Comparison of ENCODE assay signal across 9 mouse cellular contexts in genomic region chr13:8644805-8645679, GRCm38 (mm10).
DNase-seq lines count a peak whose midpoint lies in the region; ATAC-seq lines count a peak whose summit lies in the region.
"Had no signal": no experiment of that assay in that cellular context is flagged by ENCODE, and none has a peak within 500 bp of the region (broad histone marks: within the 10 kb centered on the region; RNA-seq: fewer than 3 reads in every experiment).

No protein-coding gene starts in this region.

- WGBS in stomach, embryonic 16.5 days: 68% methylated on average over 9 of the region's 9 CpGs

- H3K4me2 ChIP-seq in stomach, embryonic 16.5 days (ENCODE audit: low read depth, low read length): no peak overlapping the region

- no peak overlapping the region for H3K9ac ChIP-seq in stomach, embryonic 16.5 days (ENCODE audit: low read length)

- no peaks in the 10 kb centered on the region for H3K9me3 ChIP-seq in stomach, embryonic 16.5 days (replicated peaks; ENCODE audit: control insufficient read depth, low read length)

- H3K27me3 ChIP-seq in stomach, embryonic 16.5 days (ENCODE audit: control insufficient read depth, insufficient read depth, low read length): no peaks in the 10 kb centered on the region

- ATAC-seq in stomach, embryonic 16.5 days (ENCODE audit: insufficient read depth, low FRiP score): 0 out of 2 replicates have a peak, but pooled peaks have one; percentile 17

- no peaks in the 10 kb centered on the region for H3K36me3 ChIP-seq in stomach, embryonic 16.5 days (ENCODE audit: control insufficient read depth, insufficient read depth, low read length)

- H3K27ac ChIP-seq in stomach, embryonic 16.5 days (ENCODE audit: low read length): no peak overlapping the region

- H3K4me1 ChIP-seq in stomach, embryonic 16.5 days (ENCODE audit: control insufficient read depth, insufficient read depth, low read length): no peaks in the 10 kb centered on the region

- H3K4me3 ChIP-seq in stomach, embryonic 16.5 days (replicated peaks; ENCODE audit: low read length): no peak overlapping the region

- DNase-seq in lung, adult 18-20 months: peak; percentile 15 to 43
- no peak for DNase-seq in lung, postnatal 4 days
- DNase-seq in adrenal gland, postnatal 36 days: peak; percentile 16 to 18
- DNase-seq in liver: peak; percentile 6
- DNase-seq in spleen, postnatal 36 days (ENCODE audit: low spot score in 2 of 2): no peak
- no peak for DNase-seq in embryo, embryonic 10 days (ENCODE audit: low spot score)
- DNase-seq: gastrocnemius, postnatal 25 days; kidney, postnatal 4 days had no signal

Comparison
In these comparisons a context has a peak if more than half of its experiments do, and no peak if none do; other contexts are left out.
1. DNase-seq: peak in lung, adult 18-20 months (2 of 2), adrenal gland, postnatal 36 days (2 of 2) and liver (single experiment); none in lung, postnatal 4 days (0 of 2), spleen, postnatal 36 days (0 of 2) and embryo, embryonic 10 days (single experiment).